Mouse (Mus musculus): ENCODE results near the gene Zfp219.

DNA sequence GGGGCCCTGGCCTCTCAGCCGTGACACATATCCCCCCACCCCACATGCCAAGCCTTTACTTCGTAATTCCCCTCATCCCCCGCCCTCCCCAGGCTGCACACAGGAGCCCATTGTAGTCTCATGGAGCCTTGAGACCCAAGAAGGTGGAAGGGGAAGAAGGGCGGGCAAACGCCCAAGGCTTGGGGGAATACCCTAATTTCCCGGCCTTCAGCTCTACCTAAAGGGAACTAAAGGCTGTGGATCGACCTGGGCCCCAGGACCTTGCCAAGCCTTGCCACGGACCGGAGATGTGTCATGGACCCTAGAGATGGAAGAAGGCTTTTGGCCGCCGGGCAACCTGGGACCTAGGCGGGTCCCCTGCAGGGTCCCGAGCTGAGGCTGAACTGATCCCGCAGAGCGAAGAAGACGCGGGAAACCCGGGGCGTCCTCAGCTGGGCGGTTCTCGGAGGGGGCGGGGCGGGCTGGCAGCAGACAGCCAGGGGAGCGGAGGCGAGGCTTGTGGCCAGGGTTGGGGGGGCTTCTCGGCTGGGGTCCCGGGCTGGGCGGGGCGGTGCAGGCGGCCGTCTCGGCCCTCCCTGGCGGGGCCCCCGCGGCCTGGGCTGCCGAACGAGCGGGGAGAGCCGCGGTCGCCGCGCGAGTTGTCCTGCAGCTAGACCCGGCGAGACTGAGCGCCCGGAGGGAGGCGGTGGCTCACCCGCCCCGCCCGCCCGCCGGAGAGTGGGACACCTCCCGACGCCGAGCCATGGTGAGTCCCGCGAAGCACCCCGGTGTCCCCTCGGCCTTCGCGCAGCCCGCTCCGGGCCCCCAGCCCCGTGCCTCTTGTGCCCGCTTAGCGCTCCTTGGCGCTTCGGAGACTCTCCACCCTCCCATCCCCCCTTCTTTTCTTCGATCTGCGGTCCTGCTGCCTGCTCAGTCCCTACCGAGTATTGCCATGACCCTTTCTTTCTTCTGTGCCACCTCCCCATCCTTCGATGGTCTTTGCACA, 36.0 kb downstream of the Zfp219 start, which contains the start of gene Arhgef40:
- TF ChIP-seq POLR2A (IDR thresholded peaks at IDR 0.05; ENCODE audit: insufficient read depth, low read depth, low read length) (no peak), CTCF (IDR thresholded peaks at IDR 0.05) (no peak)
